Mouse (Mus musculus) adrenal gland, postnatal 10 days (tissue): ENCODE measurements at regions not wholly inside any gene's neighbourhood (a gene's known extent, or its start where the extent isn't known, plus 50 kb on each side); places are given as distances from the start of the nearest gene placed in this dataset.

Experiments used
- DNase-seq: peaks from one replicate; pipeline ENCODE4 v3.0.0; 2021; ENCODE audit warnings: mixed read lengths

DNA sequence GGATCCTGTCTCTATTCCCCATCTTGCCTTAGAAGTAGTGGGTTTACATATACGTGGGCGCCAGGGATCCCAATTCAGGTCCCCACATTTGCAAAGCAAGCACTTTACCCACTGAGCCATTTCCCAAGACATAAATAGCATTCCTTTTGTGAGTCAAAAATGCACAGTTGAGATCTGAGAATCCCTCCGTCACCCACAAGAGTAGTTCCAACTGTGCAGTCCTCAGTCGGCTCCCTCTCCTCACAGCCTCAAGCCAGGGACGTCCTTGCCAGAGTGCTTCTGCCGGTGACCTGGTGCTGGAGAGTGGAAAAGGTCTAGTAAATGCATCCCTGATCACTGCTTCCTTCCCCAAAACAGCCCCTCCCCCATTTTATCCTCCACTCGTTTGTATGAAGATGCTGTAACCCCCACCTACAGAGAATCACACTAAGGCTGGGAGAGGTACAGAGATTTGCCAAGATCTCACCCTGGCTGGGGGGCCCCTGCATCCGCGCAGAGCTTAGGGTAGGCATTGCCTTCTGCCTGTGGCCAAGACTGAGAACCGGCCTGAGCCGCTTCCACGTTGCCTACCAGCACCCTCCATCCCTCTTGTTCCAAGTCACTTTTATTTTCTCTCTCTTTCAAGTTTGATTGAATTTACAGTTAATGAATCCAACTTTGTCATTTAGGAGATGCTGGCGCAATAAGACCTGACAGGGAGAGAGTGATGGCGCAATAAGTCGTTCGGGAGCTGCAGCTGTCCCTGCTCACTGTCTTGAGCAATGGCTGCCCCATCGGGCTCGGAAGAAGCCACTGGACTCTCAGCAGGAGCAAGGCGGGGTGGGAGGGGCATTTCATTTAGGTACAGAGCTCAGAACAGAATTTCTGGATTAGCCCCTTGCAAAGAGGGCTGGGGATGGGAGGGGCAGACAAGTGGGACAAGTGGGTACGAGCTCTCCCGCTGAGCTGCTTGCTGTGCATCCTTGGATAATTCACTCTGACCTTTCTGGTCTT is 74.5 kb upstream of the Zfp618 start:
- DNase-seq: peak; percentile 49

DNA sequence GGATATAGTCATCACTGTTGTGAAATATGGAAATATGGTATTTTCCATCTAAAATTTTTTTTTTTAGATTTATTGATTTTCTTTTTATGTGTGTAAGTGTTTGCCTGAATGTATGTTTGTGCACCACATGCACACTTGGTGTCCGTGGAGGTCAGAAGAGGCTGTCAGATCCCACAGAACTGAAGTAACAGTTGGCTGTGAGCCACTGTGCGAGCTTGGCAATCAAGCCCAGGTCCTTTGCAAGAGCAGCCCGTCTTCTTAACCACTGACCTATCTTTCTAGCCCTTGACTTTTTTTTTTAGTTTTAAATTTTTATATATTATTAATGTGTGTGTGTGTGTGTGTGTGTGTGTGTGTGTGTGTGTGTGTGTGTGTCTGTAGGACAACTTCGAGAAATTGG is 52.5 kb upstream of the Zfp618 start:
- peak; percentile 57 for DNase-seq
